Mouse (Mus musculus) hematopoietic stem cell, adult 5-6 weeks (primary cell): ENCODE data around the gene Aspg. TPM values are rescaled to one million over a fixed set of nuclear protein-coding genes. Genes with fewer than 3 reads are reported as not detected.

Source experiments
- ATAC-seq, 2 experiments: fragments of 125-278 bp in 1 of 2; replicated peaks in 1 of 2; 2 replicates each; pipeline ENCODE4 v1.8.0; 2016 to 2017; ENCODE audit warnings: inconsistent platforms in 2 of 2, mild to moderate bottlenecking in 2 of 2, moderate number of reproducible peaks in 2 of 2, low read depth in 1 of 2, moderate TSS enrichment in 1 of 2; ENCODE audit not compliant: low FRiP score in 2 of 2, poor library complexity in 2 of 2, severe bottlenecking in 2 of 2, insufficient read depth in 1 of 2, low TSS enrichment in 1 of 2
- total RNA-seq: library from RNA; stranded (forward); fragments of 172-1452, 232-1000 nt; gene quantifications from 2 replicates; pipeline ENCODE4 v1.2.3, GENCODE M21; 2017

Aspg gene
- total RNA-seq, 1 experiment from 2014 or later: not detected

DNA sequence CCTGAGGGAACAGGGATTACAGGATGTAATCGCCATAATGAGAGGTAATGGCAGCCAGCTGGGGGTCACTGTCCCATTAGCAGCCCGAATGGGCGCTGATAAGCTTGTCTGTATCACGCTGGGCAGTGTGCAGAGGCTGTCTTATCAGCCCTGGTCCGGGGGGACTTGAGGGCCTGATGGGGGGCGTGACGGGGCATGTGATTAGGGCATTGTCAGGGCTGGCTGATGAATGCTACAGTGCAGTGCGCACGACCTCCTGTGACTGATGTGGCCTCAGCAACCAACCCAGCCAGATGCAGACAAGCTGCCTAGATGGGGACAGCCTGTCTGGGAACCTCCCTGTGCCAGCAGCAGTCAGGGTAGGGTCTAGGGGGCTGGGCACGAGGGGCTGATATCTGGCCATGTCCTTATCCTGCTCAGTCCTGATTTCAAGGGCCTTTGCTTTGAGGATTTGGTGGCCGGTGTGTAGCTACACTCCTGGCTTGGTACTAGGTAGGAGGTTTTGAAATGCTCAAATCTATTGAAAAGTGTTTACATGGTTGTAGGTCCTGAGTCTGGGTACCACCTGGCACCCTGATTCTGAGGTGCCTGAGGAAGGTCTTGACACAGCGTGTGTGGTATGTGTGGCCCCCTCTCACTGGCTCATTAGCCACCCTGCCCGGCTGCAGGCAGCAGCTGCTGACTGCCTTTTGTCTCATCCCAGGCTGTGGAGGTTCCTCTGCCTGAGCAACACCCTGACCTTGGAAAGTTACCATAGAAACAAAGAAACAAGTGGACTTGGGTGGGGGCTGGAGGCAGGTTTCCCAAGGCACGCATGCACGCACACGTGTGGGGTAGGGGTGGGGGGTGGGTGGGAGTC lies 57.7 kb downstream of the Aspg start:
- no peak for ATAC-seq

DNA sequence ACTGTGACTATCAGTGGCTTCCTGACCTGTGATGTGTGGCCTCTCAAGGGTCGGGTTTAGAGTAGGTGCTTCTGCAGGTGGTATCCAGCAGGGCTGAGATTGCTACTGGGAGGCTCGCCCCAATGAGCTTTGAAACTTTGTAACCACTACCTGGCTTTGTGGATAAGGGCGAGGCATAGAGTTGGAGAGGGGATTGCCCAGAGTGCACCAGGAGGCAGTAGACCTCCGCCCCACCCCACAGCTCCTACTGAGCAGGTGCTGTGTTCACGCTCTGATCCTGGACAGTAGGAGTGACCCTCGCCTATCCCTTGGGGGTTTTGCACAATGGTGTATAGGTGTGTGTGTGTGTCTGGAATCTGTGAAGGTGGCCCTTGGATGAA lies 58.4 kb downstream of the Aspg start:
- no peak for ATAC-seq

DNA sequence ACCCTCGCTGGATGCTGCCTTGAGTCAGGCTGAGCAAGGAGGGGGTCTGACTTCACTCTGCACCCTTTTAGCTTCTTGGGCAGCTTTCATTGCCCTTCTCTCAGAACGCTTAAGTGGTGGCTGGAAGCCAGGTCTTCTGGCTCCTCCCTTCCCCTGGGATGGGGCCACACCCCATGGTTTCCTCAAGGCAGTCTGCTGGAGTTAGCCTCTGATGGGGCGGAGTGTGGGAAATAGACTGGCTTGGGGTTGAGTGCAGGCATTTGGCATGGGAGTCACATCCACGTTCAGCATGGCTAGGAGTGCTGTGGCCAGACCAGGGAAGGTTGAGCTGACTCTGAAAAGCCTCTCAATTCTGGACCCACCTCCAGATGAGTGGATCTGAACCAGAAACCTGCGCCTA lies 62.8 kb downstream of the Aspg start:
- no peak for ATAC-seq

DNA sequence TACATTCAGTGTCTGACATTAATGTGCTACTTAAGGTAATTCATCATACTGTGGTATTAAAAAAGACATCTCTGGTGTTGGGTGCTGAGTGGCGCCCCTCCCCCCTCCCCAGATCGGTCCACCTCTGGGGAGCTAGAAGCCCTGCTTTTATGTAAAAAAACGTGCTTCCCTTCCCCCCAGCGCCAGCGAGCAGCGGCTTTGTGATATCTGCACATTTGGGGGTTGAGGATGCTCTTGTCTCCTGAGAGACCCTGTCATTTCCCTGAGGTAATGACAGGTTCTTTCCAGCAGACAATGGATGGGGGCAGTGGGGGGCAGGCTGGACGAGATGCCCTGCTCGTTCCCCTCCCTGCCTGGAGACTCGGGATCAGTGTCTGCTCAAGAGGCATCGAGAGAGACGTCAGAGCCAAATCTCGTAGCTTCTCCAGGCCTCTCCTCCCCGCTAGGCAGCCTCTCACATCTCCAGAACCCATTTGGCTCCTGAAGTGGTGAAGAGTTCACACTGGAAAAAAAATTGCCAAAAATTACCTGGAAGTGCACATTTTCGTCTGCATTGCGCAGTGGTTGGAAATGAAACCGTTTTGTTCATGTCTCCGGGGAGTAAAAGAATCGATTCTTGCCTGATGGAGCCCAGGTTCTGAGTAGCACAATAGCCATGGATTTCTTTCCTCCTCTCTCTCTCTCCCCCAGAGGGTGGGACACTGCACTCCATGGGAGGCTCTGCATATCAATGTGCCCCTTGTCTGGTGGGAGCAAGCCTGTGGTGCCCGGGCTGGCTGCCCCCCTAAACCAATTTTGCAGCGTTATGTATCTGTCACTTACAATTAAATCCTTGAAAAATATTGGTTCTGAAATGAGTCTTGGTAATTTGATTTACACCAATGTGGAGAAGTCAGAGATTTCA lies 64.4 kb downstream of the Aspg start:
- no peak for ATAC-seq

DNA sequence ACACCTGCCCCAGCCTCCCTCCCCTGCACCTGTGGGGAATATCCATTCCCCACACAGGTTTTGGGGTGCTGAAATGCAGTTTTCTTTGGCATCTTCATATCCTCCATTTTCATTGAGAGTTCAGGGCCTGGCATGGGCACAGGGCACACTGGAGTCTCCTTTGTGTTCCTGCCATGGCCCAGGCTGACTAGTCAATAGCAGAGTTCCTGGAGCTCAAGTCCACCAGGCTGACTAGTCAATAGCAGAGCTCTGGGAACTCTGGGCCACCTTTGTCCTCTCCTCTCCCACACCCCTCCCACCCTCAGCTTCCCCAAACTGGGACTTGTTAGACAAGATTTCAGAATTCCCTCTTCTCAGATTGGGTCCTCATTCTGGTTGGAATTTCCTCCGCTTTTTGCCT lies 65.2 kb downstream of the Aspg start:
- no peak for ATAC-seq

DNA sequence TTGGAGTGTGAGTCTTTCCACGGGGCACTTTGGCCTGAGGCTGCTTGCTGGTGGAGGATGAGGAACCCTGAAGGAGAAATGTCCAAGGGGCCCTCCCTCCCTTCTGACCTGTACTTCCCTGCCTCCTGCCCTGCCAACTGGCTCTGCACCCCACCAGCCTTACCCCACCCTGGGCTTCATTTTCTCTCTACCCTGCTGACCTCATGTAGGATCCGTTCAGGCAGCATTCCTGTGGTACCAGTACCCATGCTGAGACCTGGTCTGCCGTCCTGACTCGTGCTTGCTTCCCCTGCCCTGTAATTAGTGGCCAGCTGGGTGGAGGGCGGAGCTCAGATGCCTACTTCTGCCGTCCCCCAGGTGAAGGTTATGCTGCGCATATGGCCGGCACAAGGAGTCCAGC lies 65.7 kb downstream of the Aspg start:
- ATAC-seq: no peak

Other genes with a start within 250 kb of the Aspg start
- gene Ppp1r13b, start 198.6 kb upstream of the Aspg start, total RNA-seq: 25.8 and 34.7 TPM in 2 replicates
- 222 and 478 TPM in 2 replicates for gene Atp5mpl, start 139.7 kb upstream of the Aspg start, total RNA-seq
- 0.30 TPM in 1 of 2 replicates, not detected in the other for gene Tdrd9, start 135.1 kb upstream of the Aspg start, total RNA-seq
- 0.50 TPM in 1 of 2 replicates, not detected in the other for gene Rd3l, start 125.4 kb upstream of the Aspg start, total RNA-seq
- gene Kif26a, start 39.5 kb downstream of the Aspg start, total RNA-seq: not detected in 2 replicates